12 mouse cellular contexts compared by ENCODE assay signal in genomic region chr1:143946933-143947332, GRCm38 (mm10). TPM values are rescaled to one million over a fixed set of nuclear protein-coding genes. Genes with fewer than 3 reads are reported as not detected.
DNase-seq lines count a peak whose midpoint lies in the region; ATAC-seq and TF ChIP-seq lines count a peak whose summit lies in the region.
"Had no signal": no experiment of that assay in that cellular context is flagged by ENCODE, and none has a peak within 500 bp of the region (broad histone marks: within the 10 kb centered on the region; RNA-seq: fewer than 3 reads in every experiment).

No protein-coding gene starts in this region.

- no peaks in the 10 kb centered on the region for H3K4me1 ChIP-seq in lung, embryonic 15.5 days
- H3K4me1 ChIP-seq in stomach, postnatal 0 days (replicated peaks; ENCODE audit: control insufficient read depth, insufficient read depth): no peaks in the 10 kb centered on the region
- H3K4me1 ChIP-seq: neural tube, embryonic 15.5 days had no signal

- ATAC-seq in lung, embryonic 15.5 days (ENCODE audit: borderline replicate concordance, extremely low read depth, low FRiP score, low TSS enrichment): peak; percentile 62; the same call in 1 of the 2 replicates
- ATAC-seq in stomach, postnatal 0 days (ENCODE audit: low FRiP score, low TSS enrichment): 0 out of 2 replicates have a peak, but pooled peaks have one; percentile 49

- TF ChIP-seq EP300 in stomach, postnatal 0 days (optimal IDR thresholded peaks at IDR 0.05): no peak

- no peak overlapping the region for H3K27ac ChIP-seq in lung, embryonic 15.5 days
- H3K27ac ChIP-seq in stomach, postnatal 0 days (replicated peaks): no peak overlapping the region
- H3K27ac ChIP-seq: gastrocnemius, adult 2 months; neural tube, embryonic 15.5 days had no signal

- TF ChIP-seq CTCF in stomach, postnatal 0 days (IDR thresholded peaks at IDR 0.05; ENCODE audit: low read depth): no peak

- H3K9me3 ChIP-seq in lung, embryonic 15.5 days: no peaks in the 10 kb centered on the region
- no peaks in the 10 kb centered on the region for H3K9me3 ChIP-seq in stomach, postnatal 0 days (ENCODE audit: control insufficient read depth, low read length)
- H3K9me3 ChIP-seq: neural tube, embryonic 15.5 days had no signal

- H3K4me2 ChIP-seq in lung, embryonic 15.5 days: no peak overlapping the region
- no peak overlapping the region for H3K4me2 ChIP-seq in stomach, postnatal 0 days (replicated peaks; ENCODE audit: low read depth)
- H3K4me2 ChIP-seq: neural tube, embryonic 15.5 days had no signal

- H3K27me3 ChIP-seq in lung, embryonic 15.5 days: no peaks in the 10 kb centered on the region
- no peaks in the 10 kb centered on the region for H3K27me3 ChIP-seq in stomach, postnatal 0 days (ENCODE audit: control insufficient read depth, insufficient read depth, low read length)
- H3K27me3 ChIP-seq: neural tube, embryonic 15.5 days had no signal

- H3K9ac ChIP-seq in lung, embryonic 15.5 days: no peak overlapping the region
- no peak overlapping the region for H3K9ac ChIP-seq in stomach, postnatal 0 days (ENCODE audit: low read length)
- H3K9ac ChIP-seq: neural tube, embryonic 15.5 days had no signal

- H3K36me3 ChIP-seq in lung, embryonic 15.5 days: no peaks in the 10 kb centered on the region
- H3K36me3 ChIP-seq in stomach, postnatal 0 days (ENCODE audit: control insufficient read depth, insufficient read depth, low read length): no peaks in the 10 kb centered on the region
- H3K36me3 ChIP-seq: neural tube, embryonic 15.5 days had no signal

- no peak overlapping the region for H3K4me3 ChIP-seq in lung, embryonic 15.5 days
- no peak overlapping the region for H3K4me3 ChIP-seq in stomach, postnatal 0 days (ENCODE audit: low read depth, low read length)
- H3K4me3 ChIP-seq: erythroblast, embryonic 14.5 days; gastrocnemius, adult 2 months; neural tube, embryonic 15.5 days had no signal

- peak; percentile 71 for DNase-seq in adrenal gland, adult 8-10 months
- no peak for DNase-seq in adrenal gland, adult 18-20 months (ENCODE audit: low spot score in 2 of 2)
- DNase-seq in urinary bladder, postnatal 14 days (ENCODE audit: low spot score): peak; percentile 28
- DNase-seq in urinary bladder, adult 18-20 months (ENCODE audit: low spot score in 2 of 2): no peak
- DNase-seq in stomach, postnatal 0 days (ENCODE audit: low spot score): no peak
- DNase-seq in right cerebral cortex, postnatal 4 days: no peak
- DNase-seq in layer of hippocampus, adult 18-20 months (ENCODE audit: low spot score in 2 of 2): no peak
- DNase-seq: B cell, adult 2 months; gastrocnemius, adult 2 months had no signal

RNA-seq across cellular contexts. Expression of gene Rgs2, which starts 57.0 kb away (rescaled TPM):
- total RNA-seq in adrenal gland, adult 8-10 months (2022): 100 to 1,000 TPM; 180 to 417 (median 331) TPM
- 100 to 1,000 TPM; 210 to 229 TPM for total RNA-seq in adrenal gland, adult 18-20 months (2021)
- 149 and 155 TPM in 2 replicates for polyA plus RNA-seq in lung, embryonic 15.5 days (2015; fragmentation: Nextera tagmentation; extraction: Ambion mirVana)
- polyA plus RNA-seq in stomach, postnatal 0 days (2015; fragmentation: Nextera tagmentation; extraction: Ambion mirVana): 108 and 119 TPM in 2 replicates
- total RNA-seq in layer of hippocampus, adult 18-20 months (2021): 10 to 100 TPM; 44.3 to 45.6 TPM

Comparison
In these comparisons a context has a peak if more than half of its experiments do, and no peak if none do; other contexts are left out.
1. DNase-seq: peak in adrenal gland, adult 8-10 months (single experiment) and urinary bladder, postnatal 14 days (single experiment); none in adrenal gland, adult 18-20 months (0 of 2), urinary bladder, adult 18-20 months (0 of 2), stomach, postnatal 0 days (single experiment), right cerebral cortex, postnatal 4 days (single experiment) and layer of hippocampus, adult 18-20 months (0 of 2).